Mouse (Mus musculus): Measurements from ENCODE around the gene Galnt7. TPM values are rescaled to one million over a fixed set of nuclear protein-coding genes. Genes with fewer than 3 reads are reported as not detected.

Gene Galnt7
- polyA plus RNA-seq, 2 experiments, result 7.8 to 11.2 TPM

DNA sequence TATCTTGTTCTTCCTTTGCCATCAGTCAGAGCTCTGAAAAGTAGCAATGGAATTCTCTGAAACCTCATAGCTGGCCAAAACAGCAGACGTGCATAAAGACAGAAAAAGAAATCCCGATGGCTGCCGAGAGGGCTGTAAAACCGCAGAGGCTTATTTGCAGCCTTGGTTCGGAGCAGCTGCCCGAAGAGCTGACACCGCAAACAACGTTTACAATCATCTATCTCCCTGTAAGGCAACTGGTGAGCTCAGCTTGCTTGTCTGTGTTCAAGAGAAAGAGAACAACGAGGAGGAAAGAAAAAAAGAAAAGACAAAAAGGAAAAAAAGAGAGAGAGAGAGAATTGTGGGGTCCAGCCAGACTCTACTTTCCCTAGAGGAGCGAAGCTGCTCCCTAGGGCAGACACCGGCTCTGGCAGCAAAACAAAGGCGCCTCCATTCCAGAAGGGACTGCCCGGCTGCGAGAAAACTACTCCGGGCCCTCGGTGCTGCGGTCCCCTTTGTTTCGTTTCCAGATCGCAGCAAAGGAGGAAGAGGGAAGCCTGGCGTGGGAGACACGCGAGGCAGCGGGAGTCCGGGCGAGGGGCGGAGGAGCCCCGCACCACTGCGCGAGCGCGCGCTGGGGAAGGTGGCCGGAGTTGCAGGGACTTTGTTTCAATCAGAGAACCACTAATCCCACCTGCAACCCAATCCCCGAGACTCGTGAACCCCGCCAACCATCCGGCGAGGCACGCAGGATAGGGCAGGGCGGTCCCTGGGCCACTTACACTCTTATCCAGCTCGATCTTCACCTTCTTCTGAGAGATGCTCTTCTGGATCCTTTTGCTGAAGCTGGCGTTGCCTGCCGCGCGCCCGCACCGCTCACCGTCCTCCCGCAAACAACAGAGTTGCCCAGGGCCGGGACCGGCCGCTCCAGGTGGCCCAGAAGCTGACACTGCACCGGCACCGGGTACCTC, 166.1 kb downstream of the Galnt7 start:
- 0% methylated on average over 46 of the region's 54 CpGs for WGBS
- Histone ChIP-seq H3K4me2 (replicated peaks; ENCODE audit: low read depth, low read length, severe bottlenecking) (peak overlapping the region; percentile 93), H3K27ac (replicated peaks; ENCODE audit: low read depth, low read length) (peak overlapping the region; percentile 92), H3K4me3 (replicated peaks; ENCODE audit: low read length) (peak overlapping the region; percentile 90), H3K27me3 (ENCODE audit: control insufficient read depth, insufficient read depth, low read length) (no peaks in the 10 kb centered on the region), H3K9ac (ENCODE audit: low read depth, low read length, severe bottlenecking) (peak overlapping the region; percentile 70), H3K4me1 (ENCODE audit: control insufficient read depth, insufficient read depth, low read length) (peaks cover 6% of the 10 kb centered on the region), H3K9me3 (ENCODE audit: control insufficient read depth, low read length) (no peaks in the 10 kb centered on the region), H3K36me3 (ENCODE audit: control insufficient read depth, insufficient read depth, low read length) (peaks cover 15% of the 10 kb centered on the region)
- DNase-seq (ENCODE audit: low spot score), result peak; percentile 65
- TF ChIP-seq POLR2A (IDR thresholded peaks at IDR 0.05; ENCODE audit: borderline replicate concordance, extremely low read depth, insufficient read depth, insufficient read length), result no peak
- peak; percentile 19 for ATAC-seq (ENCODE audit: low FRiP score, low read depth)

GRCm38 (mm10) chr8:57480606-57481005, 172.2 kb downstream of the Galnt7 start:
- Histone ChIP-seq H3K27ac (replicated peaks; ENCODE audit: low read depth, low read length) (no peak overlapping the region), H3K9ac (ENCODE audit: low read depth, low read length, severe bottlenecking) (no peak overlapping the region), H3K27me3 (ENCODE audit: control insufficient read depth, insufficient read depth, low read length) (no peaks in the 10 kb centered on the region), H3K4me2 (replicated peaks; ENCODE audit: low read depth, low read length, severe bottlenecking) (no peak overlapping the region), H3K9me3 (ENCODE audit: control insufficient read depth, low read length) (no peaks in the 10 kb centered on the region), H3K36me3 (ENCODE audit: control insufficient read depth, insufficient read depth, low read length) (peaks cover 16% of the 10 kb centered on the region), H3K4me1 (ENCODE audit: control insufficient read depth, insufficient read depth, low read length) (peaks cover 4% of the 10 kb centered on the region), H3K4me3 (replicated peaks; ENCODE audit: low read length) (no peak overlapping the region)
- no peak for TF ChIP-seq POLR2A (IDR thresholded peaks at IDR 0.05; ENCODE audit: borderline replicate concordance, extremely low read depth, insufficient read depth, insufficient read length)
- no peak for ATAC-seq (ENCODE audit: low FRiP score, low read depth)
- no peak for DNase-seq (ENCODE audit: low spot score)
- 74% methylated on average over 4 of the region's 4 CpGs for WGBS

- H3K9me3 ChIP-seq (ENCODE audit: control insufficient read depth, low read length), result no peaks in the 10 kb centered on the region
- WGBS, result 93% methylated on average over 8 of the region's 8 CpGs
- H3K27me3 ChIP-seq (ENCODE audit: control insufficient read depth, insufficient read depth, low read length), result no peaks in the 10 kb centered on the region
- H3K4me3 ChIP-seq (replicated peaks; ENCODE audit: low read length), result no peak overlapping the region
- no peak for ATAC-seq (ENCODE audit: low FRiP score, low read depth)
- H3K9ac ChIP-seq (ENCODE audit: low read depth, low read length, severe bottlenecking), result no peak overlapping the region
- no peak for DNase-seq (ENCODE audit: low spot score)
- no peaks in the 10 kb centered on the region for H3K4me1 ChIP-seq (ENCODE audit: control insufficient read depth, insufficient read depth, low read length)
- no peak overlapping the region for H3K4me2 ChIP-seq (replicated peaks; ENCODE audit: low read depth, low read length, severe bottlenecking)
- TF ChIP-seq POLR2A (IDR thresholded peaks at IDR 0.05; ENCODE audit: borderline replicate concordance, extremely low read depth, insufficient read depth, insufficient read length), result no peak
- H3K36me3 ChIP-seq (ENCODE audit: control insufficient read depth, insufficient read depth, low read length), result peaks cover 16% of the 10 kb centered on the region
- H3K27ac ChIP-seq (replicated peaks; ENCODE audit: low read depth, low read length), result no peak overlapping the region
These were observed 173.1 kb downstream of the Galnt7 start for GRCm38 (mm10) chr8:57479700-57480099.

DNA sequence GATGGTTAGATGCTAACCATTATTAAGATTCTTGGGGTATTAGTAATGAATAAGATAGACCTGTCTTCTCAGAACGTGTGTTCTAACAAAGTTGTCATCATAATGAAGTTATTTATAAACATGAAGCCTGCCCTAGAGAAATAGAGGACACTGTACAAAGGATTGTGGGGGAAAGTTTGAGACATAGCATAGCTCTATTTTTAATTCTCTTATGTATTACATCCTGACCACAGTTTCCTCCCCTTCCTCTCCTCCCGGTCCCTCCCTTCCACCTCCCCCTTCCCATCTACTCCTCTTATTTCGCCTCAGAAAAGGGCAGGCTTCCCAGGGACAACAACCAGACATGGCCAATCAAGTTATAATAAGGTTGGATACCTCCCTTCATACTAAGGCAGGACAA, 174.4 kb downstream of the Galnt7 start:
- Histone ChIP-seq H3K9me3 (ENCODE audit: control insufficient read depth, low read length) (no peaks in the 10 kb centered on the region), H3K27ac (replicated peaks; ENCODE audit: low read depth, low read length) (no peak overlapping the region), H3K4me1 (ENCODE audit: control insufficient read depth, insufficient read depth, low read length) (no peaks in the 10 kb centered on the region), H3K27me3 (ENCODE audit: control insufficient read depth, insufficient read depth, low read length) (no peaks in the 10 kb centered on the region), H3K36me3 (ENCODE audit: control insufficient read depth, insufficient read depth, low read length) (peaks cover 13% of the 10 kb centered on the region), H3K4me3 (replicated peaks; ENCODE audit: low read length) (no peak overlapping the region), H3K9ac (ENCODE audit: low read depth, low read length, severe bottlenecking) (no peak overlapping the region), H3K4me2 (replicated peaks; ENCODE audit: low read depth, low read length, severe bottlenecking) (no peak overlapping the region)
- no peak for TF ChIP-seq POLR2A (IDR thresholded peaks at IDR 0.05; ENCODE audit: borderline replicate concordance, extremely low read depth, insufficient read depth, insufficient read length)
- DNase-seq (ENCODE audit: low spot score), result no peak
- WGBS, result 74% methylated on average over 3 of the region's 3 CpGs
- ATAC-seq (ENCODE audit: low FRiP score, low read depth), result no peak

Other genes starting within 250 kb of the Galnt7 start
- 38.9 and 39.5 TPM in 2 replicates for gene Scrg1, start 197.1 kb downstream of the Galnt7 start, polyA plus RNA-seq (2012; rRNA removed)
- 23.7 and 24.1 TPM in 2 replicates for gene Scrg1, start 197.1 kb downstream of the Galnt7 start, polyA plus RNA-seq (2014; fragmentation: Nextera tagmentation; extraction: Ambion mirVana)
- 27.7 and 32.6 TPM in 2 replicates for gene Sap30, start 165.2 kb downstream of the Galnt7 start, polyA plus RNA-seq (2012; rRNA removed)
- gene Sap30, start 165.2 kb downstream of the Galnt7 start, polyA plus RNA-seq (2014; fragmentation: Nextera tagmentation; extraction: Ambion mirVana), result 35.8 and 40.1 TPM in 2 replicates
- 86.9 and 199 TPM in 2 replicates for gene Hmgb2, start 141.1 kb downstream of the Galnt7 start, polyA plus RNA-seq (2012; rRNA removed)
- gene Hmgb2, start 141.1 kb downstream of the Galnt7 start, polyA plus RNA-seq (2014; fragmentation: Nextera tagmentation; extraction: Ambion mirVana), result 290 and 314 TPM in 2 replicates

All from limb, embryonic 14.5 days (tissue).